In genomic region chr12:8310992-8311391, GRCm38 (mm10) we compare ENCODE assay signal across 22 mouse cellular contexts. TPM values are rescaled to one million over a fixed set of nuclear protein-coding genes. Genes with fewer than 3 reads are reported as not detected.
DNase-seq lines count a peak whose midpoint lies in the region; ATAC-seq and TF ChIP-seq lines count a peak whose summit lies in the region.
"Had no signal": no experiment of that assay in that cellular context is flagged by ENCODE, and none has a peak within 500 bp of the region (broad histone marks: within the 10 kb centered on the region; RNA-seq: fewer than 3 reads in every experiment).

No protein-coding gene starts in this region.

- H3K4me3 ChIP-seq in forebrain, embryonic 14.5 days (ENCODE audit: low read depth, low read length), result no peak overlapping the region
- H3K4me3 ChIP-seq in forebrain, embryonic 10.5 days, result no peak overlapping the region
- no peak overlapping the region for H3K4me3 ChIP-seq in limb, embryonic 11.5 days (ENCODE audit: low read depth, low read length)
- H3K4me3 ChIP-seq in limb, embryonic 10.5 days, result no peak overlapping the region
- H3K4me3 ChIP-seq in E14TG2a.4 (replicated peaks; ENCODE audit: low read length), result 0 out of 2 replicates have a peak overlapping the region, but pooled peaks have one; percentile 52
- H3K4me3 ChIP-seq in embryonic facial prominence, embryonic 14.5 days (ENCODE audit: low read depth, low read length), result no peak overlapping the region
- H3K4me3 ChIP-seq: forebrain, embryonic 15.5 days; limb, embryonic 13.5 days; liver, embryonic 13.5 days; stomach, embryonic 15.5 days had no signal

- H3K36me3 ChIP-seq in forebrain, embryonic 14.5 days (ENCODE audit: control insufficient read depth, insufficient read depth, low read length), result no peaks in the 10 kb centered on the region
- no peaks in the 10 kb centered on the region for H3K36me3 ChIP-seq in forebrain, embryonic 10.5 days (replicated peaks)
- no peaks in the 10 kb centered on the region for H3K36me3 ChIP-seq in limb, embryonic 11.5 days (ENCODE audit: control insufficient read depth, insufficient read depth, low read length)
- H3K36me3 ChIP-seq in limb, embryonic 10.5 days, result no peaks in the 10 kb centered on the region
- H3K36me3 ChIP-seq in E14TG2a.4 (ENCODE audit: insufficient read depth, low read length), result peaks cover 4% of the 10 kb centered on the region; the same call in 1 of the 2 replicates
- H3K36me3 ChIP-seq in embryonic facial prominence, embryonic 14.5 days (ENCODE audit: control insufficient read depth, insufficient read depth, low read length), result no peaks in the 10 kb centered on the region
- H3K36me3 ChIP-seq: forebrain, embryonic 15.5 days; limb, embryonic 13.5 days; liver, embryonic 13.5 days; stomach, embryonic 15.5 days had no signal

- H3K9me3 ChIP-seq in forebrain, embryonic 14.5 days (replicated peaks; ENCODE audit: control insufficient read depth, low read length), result no peaks in the 10 kb centered on the region
- H3K9me3 ChIP-seq in forebrain, embryonic 10.5 days, result no peaks in the 10 kb centered on the region
- no peaks in the 10 kb centered on the region for H3K9me3 ChIP-seq in limb, embryonic 11.5 days (ENCODE audit: control insufficient read depth, low read length)
- no peaks in the 10 kb centered on the region for H3K9me3 ChIP-seq in limb, embryonic 10.5 days (replicated peaks)
- no peaks in the 10 kb centered on the region for H3K9me3 ChIP-seq in E14TG2a.4 (ENCODE audit: low read length)
- no peaks in the 10 kb centered on the region for H3K9me3 ChIP-seq in embryonic facial prominence, embryonic 14.5 days (ENCODE audit: control insufficient read depth, low read length)
- H3K9me3 ChIP-seq: forebrain, embryonic 15.5 days; limb, embryonic 13.5 days; liver, embryonic 13.5 days; stomach, embryonic 15.5 days had no signal

- no peak overlapping the region for H3K27ac ChIP-seq in forebrain, embryonic 14.5 days (ENCODE audit: low read depth, low read length)
- H3K27ac ChIP-seq in forebrain, embryonic 10.5 days, result no peak overlapping the region
- H3K27ac ChIP-seq in limb, embryonic 11.5 days (replicated peaks; ENCODE audit: low read depth, low read length), result no peak overlapping the region
- H3K27ac ChIP-seq in limb, embryonic 10.5 days, result no peak overlapping the region
- no peak overlapping the region for H3K27ac ChIP-seq in embryonic facial prominence, embryonic 14.5 days (replicated peaks; ENCODE audit: low read depth, low read length)
- H3K27ac ChIP-seq: forebrain, embryonic 15.5 days; limb, embryonic 13.5 days; liver, embryonic 13.5 days; stomach, embryonic 15.5 days had no signal

- no peak for TF ChIP-seq CTCF in E14TG2a.4 (conservative IDR thresholded peaks at IDR 0.05; ENCODE audit: low read length)

- 0 out of 2 replicates have a peak overlapping the region, but pooled peaks have one; percentile 13 for H3K9ac ChIP-seq in forebrain, embryonic 14.5 days (ENCODE audit: low read length)
- H3K9ac ChIP-seq in limb, embryonic 11.5 days (ENCODE audit: low read length), result 0 out of 2 replicates have a peak overlapping the region, but pooled peaks have one; percentile 17
- peak overlapping the region; percentile 27; the same call in 1 of the 2 replicates for H3K9ac ChIP-seq in embryonic facial prominence, embryonic 14.5 days (ENCODE audit: low read depth, low read length)
- H3K9ac ChIP-seq: forebrain, embryonic 15.5 days; limb, embryonic 13.5 days; liver, embryonic 13.5 days; lung, embryonic 14.5 days; stomach, embryonic 15.5 days had no signal

- ATAC-seq in forebrain, embryonic 14.5 days, result no peak
- no peak for ATAC-seq in limb, embryonic 11.5 days (ENCODE audit: insufficient number of reproducible peaks, low FRiP score, low TSS enrichment, low read depth)
- no peak for ATAC-seq in embryonic facial prominence, embryonic 14.5 days (ENCODE audit: low read depth)
- ATAC-seq: forebrain, embryonic 15.5 days; intestine, postnatal 0 days had no signal

- WGBS in forebrain, embryonic 14.5 days, result 36% methylated on average over 17 of the region's 17 CpGs
- 47% methylated on average over 17 of the region's 17 CpGs for WGBS in forebrain, embryonic 10.5 days
- WGBS in limb, embryonic 11.5 days, result 60% methylated on average over 17 of the region's 17 CpGs
- 56% methylated on average over 17 of the region's 17 CpGs for WGBS in limb, embryonic 10.5 days
- WGBS in embryonic facial prominence, embryonic 14.5 days, result 35% methylated on average over 16 of the region's 17 CpGs

- no peak overlapping the region for H3K4me2 ChIP-seq in forebrain, embryonic 14.5 days (ENCODE audit: low read length)
- H3K4me2 ChIP-seq in limb, embryonic 11.5 days (ENCODE audit: low read depth, severe bottlenecking), result no peak overlapping the region
- no peak overlapping the region for H3K4me2 ChIP-seq in embryonic facial prominence, embryonic 14.5 days (ENCODE audit: low read depth, low read length)
- H3K4me2 ChIP-seq: forebrain, embryonic 15.5 days; limb, embryonic 13.5 days; liver, embryonic 13.5 days; lung, embryonic 14.5 days; stomach, embryonic 15.5 days had no signal

- no peaks in the 10 kb centered on the region for H3K27me3 ChIP-seq in forebrain, embryonic 14.5 days (replicated peaks; ENCODE audit: control insufficient read depth, insufficient read depth, low read length)
- peaks cover 54% of the 10 kb centered on the region for H3K27me3 ChIP-seq in forebrain, embryonic 10.5 days (ENCODE audit: poor library complexity, severe bottlenecking)
- H3K27me3 ChIP-seq in limb, embryonic 11.5 days (ENCODE audit: control insufficient read depth, insufficient read depth, low read length), result peaks cover 8% of the 10 kb centered on the region
- H3K27me3 ChIP-seq in limb, embryonic 10.5 days (ENCODE audit: low read depth, poor library complexity, severe bottlenecking), result peaks cover 43% of the 10 kb centered on the region
- H3K27me3 ChIP-seq in E14TG2a.4 (ENCODE audit: insufficient read depth, low read length), result peaks cover 38% of the 10 kb centered on the region
- H3K27me3 ChIP-seq in embryonic facial prominence, embryonic 14.5 days (replicated peaks; ENCODE audit: control insufficient read depth, insufficient read depth, low read length), result peaks cover 25% of the 10 kb centered on the region

- DNase-seq in forebrain, embryonic 14.5 days (ENCODE audit: low spot score), result no peak
- no peak for DNase-seq in forebrain, embryonic 10.5 days (ENCODE audit: extremely low spot score, low spot score)
- no peak for DNase-seq in limb, embryonic 11.5 days (ENCODE audit: low spot score)
- no peak for DNase-seq in limb, embryonic 10.5 days (ENCODE audit: low spot score)
- DNase-seq in embryonic facial prominence, embryonic 14.5 days (ENCODE audit: low spot score), result no peak
- DNase-seq in thymus, postnatal 14 days, result no peak
- DNase-seq: adrenal gland, postnatal 10 days; cerebellum, adult 11-12 months; cerebellum, postnatal 25 days; embryo, embryonic 11 days; gastrocnemius, postnatal 36 days; liver, embryonic 13.5 days; lung, embryonic 14.5 days; lung, postnatal 36 days; retina, postnatal 1 day had no signal

- H3K4me1 ChIP-seq in forebrain, embryonic 14.5 days (ENCODE audit: control insufficient read depth, insufficient read depth, low read length), result no peaks in the 10 kb centered on the region
- peaks cover 45% of the 10 kb centered on the region for H3K4me1 ChIP-seq in forebrain, embryonic 10.5 days
- no peaks in the 10 kb centered on the region for H3K4me1 ChIP-seq in limb, embryonic 11.5 days (ENCODE audit: control insufficient read depth, insufficient read depth, low read length)
- H3K4me1 ChIP-seq in limb, embryonic 10.5 days, result peaks cover 28% of the 10 kb centered on the region
- H3K4me1 ChIP-seq in E14TG2a.4 (replicated peaks; ENCODE audit: low read depth, low read length), result peaks cover 60% of the 10 kb centered on the region
- H3K4me1 ChIP-seq in embryonic facial prominence, embryonic 14.5 days (ENCODE audit: control insufficient read depth, insufficient read depth, low read length), result peaks cover 5% of the 10 kb centered on the region

RNA-seq across cellular contexts. Expression of gene Hs1bp3, which starts 2.2 kb away (rescaled TPM):
- polyA plus RNA-seq in forebrain, embryonic 14.5 days (2014; fragmentation: Nextera tagmentation; extraction: Ambion mirVana), result 8.3 and 8.4 TPM in 2 replicates
- 15.3 and 17.8 TPM in 2 replicates for polyA plus RNA-seq in forebrain, embryonic 10.5 days (2016; fragmentation: Nextera tagmentation; extraction: Ambion mirVana)
- 11.8 and 13.0 TPM in 2 replicates for polyA plus RNA-seq in limb, embryonic 11.5 days (2014; fragmentation: Nextera tagmentation; extraction: Ambion mirVana)
- polyA plus RNA-seq in limb, embryonic 10.5 days (2016; fragmentation: Nextera tagmentation; extraction: Ambion mirVana), result 18.4 and 19.5 TPM in 2 replicates
- polyA plus RNA-seq in embryonic facial prominence, embryonic 14.5 days (2014; fragmentation: Nextera tagmentation; extraction: Ambion mirVana), result 10.4 and 12.4 TPM in 2 replicates

RNA-seq across cellular contexts. Expression of gene Gdf7, which starts 9.2 kb away (rescaled TPM):
- polyA plus RNA-seq in forebrain, embryonic 14.5 days (2014; fragmentation: Nextera tagmentation; extraction: Ambion mirVana), result not detected in 2 replicates
- polyA plus RNA-seq in forebrain, embryonic 10.5 days (2016; fragmentation: Nextera tagmentation; extraction: Ambion mirVana), result 0.11 TPM in 1 of 2 replicates, not detected in the other
- 0.13 and 0.23 TPM in 2 replicates for polyA plus RNA-seq in limb, embryonic 11.5 days (2014; fragmentation: Nextera tagmentation; extraction: Ambion mirVana)
- polyA plus RNA-seq in limb, embryonic 10.5 days (2016; fragmentation: Nextera tagmentation; extraction: Ambion mirVana), result 0.13 and 0.14 TPM in 2 replicates
- 0.24 and 0.54 TPM in 2 replicates for polyA plus RNA-seq in embryonic facial prominence, embryonic 14.5 days (2014; fragmentation: Nextera tagmentation; extraction: Ambion mirVana)
- polyA plus RNA-seq: heart, embryonic 16.5 days; intestine, postnatal 0 days; liver, embryonic 13.5 days; lung, embryonic 14.5 days; stomach, embryonic 15.5 days; thymus, postnatal 0 days had no signal
